Mouse (Mus musculus): ENCODE data around the gene Pou2f2.

Pou2f2 gene

DNA sequence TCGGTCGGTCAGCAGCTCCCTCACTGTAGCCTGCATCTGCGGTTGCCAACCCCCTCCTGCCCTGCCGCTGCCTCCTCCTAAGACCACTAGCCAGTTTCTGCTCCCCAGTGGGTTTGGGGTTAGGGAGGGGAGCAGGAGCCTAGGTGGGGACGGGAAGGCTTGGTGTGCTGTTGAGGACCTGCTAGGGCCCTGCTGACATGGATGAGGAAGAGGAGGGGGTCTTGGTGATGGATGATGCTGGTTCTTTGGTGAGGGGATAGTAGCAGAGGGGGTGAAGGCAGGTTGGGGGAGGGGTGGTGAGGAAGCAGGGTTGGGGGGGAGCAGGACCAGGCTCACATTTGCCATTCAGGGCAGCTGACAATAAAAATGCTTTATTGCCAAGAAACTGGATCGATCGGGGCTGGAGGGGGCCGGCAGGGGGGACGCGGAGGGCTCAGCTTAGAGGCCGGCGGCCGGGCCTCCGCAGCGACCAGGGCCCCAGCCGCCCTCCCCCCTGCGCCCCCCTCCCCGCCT is 29.3 kb downstream of the Pou2f2 start:
- DNase-seq (ENCODE audit: low read depth, low spot score), result no peak

DNA sequence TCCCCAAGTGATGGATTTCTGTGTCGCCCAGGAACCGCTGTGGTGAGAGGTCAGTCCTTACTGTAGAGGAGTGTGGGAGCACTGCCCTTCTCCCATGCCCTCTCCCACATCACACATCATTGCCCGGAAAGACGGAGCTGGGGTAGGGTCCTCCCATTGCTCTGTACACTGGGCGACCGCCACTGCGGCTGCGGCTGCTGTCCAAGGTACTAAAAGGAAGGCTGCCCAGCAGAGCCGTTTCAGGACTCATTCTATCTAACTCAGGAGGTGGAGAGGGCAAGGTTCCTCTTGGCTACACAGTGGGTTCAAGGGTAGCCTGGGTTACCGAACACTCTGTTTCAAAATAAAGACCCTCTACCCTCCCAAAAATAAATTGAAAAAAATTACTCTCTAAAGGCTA is 33.6 kb downstream of the Pou2f2 start:
- DNase-seq (ENCODE audit: low read depth, low spot score), result peak; percentile 25

DNA sequence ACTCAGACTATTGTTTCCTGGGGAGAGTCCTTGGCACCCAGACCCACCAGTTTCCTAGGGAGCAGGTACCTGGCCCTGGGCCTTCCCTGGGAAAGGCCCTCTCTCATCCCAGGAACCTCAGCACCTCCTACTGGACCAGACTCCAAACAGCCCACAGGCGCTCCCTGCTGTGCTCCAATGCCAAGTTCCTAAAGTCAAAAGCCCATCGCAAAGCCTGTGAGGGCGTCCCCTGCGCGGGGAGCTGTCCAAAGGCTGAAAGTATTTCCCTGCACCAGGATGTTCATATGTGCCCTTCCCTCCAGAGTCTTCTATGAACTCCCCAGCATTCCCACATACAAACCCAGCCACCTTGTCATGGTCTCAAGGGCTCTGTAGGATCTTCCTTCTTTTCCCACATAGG is 37.8 kb downstream of the Pou2f2 start:
- DNase-seq (ENCODE audit: low read depth, low spot score), result peak; percentile 82

DNA sequence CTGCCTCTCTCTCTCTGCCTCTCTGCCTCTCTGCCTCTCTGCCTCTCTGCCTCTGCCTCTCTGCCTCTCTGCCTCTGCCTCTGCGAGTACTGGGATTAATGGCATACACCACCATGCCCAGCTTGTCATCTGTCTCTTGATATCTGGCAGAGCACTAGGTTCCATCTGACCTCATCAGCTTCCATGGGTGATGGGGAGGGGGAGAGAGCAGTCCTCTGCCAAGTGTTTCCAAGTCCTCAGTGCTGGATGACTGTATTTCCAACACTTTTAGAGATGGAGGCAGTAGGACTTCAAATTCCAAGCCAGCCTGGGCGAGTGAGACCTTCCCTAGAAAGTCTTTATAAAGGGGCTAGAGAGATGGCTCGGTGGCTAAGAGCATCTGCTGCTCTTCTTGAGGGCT is 42.0 kb downstream of the Pou2f2 start:
- no peak for DNase-seq (ENCODE audit: low read depth, low spot score)

DNA sequence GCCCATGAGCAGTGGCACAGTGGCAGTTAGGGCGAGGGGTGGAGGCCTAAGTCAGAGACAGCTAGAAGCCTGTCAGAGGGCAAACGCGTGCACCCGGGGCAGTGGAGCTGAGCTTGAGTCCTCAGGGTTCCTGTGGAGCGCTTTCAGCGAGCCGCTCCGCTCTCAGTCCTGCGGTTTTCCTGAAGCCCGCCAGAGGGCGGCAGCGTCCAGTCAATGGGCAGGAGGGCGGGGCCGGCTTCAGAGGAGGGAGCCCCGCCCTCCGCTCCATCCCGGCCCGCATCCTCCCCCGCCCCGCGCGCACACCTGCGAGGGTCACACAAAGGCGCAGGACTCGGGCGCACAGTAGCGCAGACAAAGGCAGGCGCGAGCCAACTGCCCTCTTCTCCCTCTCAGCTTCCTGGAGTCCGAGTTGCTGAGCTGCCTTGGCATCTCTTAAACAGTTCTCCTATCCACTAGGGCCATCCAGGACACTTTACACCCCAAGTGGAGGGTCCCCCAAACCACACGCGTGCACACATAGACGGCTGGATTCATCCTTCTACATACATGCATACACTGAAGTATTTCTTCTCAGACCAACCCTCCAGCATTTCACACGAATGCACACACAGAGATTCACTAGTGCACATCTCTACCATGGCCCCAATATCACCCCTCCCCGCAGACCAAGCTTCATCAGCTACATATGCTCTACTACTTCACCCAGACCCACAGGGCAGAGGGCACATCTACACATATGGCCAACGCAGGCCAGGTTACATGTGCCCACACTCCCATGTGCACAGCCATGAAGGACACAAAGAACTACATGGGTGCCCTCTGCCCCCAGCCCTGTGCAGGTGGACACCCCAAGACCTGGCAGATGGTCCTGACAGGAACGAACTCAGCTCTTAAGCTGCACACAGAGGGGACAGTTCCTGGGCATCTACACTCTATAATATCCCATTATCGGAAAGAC is 46.2 kb downstream of the Pou2f2 start:
- DNase-seq (ENCODE audit: low read depth, low spot score), result peak; percentile 88

DNA sequence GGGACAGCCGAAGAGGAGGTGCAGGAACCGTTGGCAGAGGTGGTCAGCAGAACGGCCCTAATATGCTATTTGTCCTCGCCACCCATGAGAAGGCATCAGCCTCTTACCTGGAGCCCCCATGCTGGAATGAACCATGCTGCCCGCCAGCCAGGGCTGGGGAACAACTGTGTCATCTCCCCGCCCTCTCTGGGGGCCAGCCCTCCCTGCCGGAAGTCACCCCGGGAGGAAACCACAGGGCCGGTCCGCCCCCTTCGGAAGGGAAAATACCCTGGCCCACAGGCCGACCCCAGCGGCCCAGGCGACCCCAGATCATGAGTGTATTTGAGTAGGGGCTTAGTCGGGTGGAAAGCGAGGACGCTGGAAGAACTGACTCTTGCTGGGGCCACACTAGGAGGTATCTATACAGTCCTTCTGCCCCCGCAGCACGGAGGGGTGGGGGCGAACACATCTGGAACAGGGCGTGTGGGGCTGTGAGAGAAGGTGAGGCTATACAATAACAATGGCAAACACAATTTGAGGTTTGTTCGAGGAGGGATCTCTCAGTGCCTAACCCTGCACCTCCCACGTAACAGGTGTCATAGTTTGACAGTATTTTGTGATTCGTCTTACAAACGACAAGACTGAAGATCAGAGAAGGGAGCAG is 47.1 kb downstream of the Pou2f2 start:
- no peak for DNase-seq (ENCODE audit: low read depth, low spot score)

DNA sequence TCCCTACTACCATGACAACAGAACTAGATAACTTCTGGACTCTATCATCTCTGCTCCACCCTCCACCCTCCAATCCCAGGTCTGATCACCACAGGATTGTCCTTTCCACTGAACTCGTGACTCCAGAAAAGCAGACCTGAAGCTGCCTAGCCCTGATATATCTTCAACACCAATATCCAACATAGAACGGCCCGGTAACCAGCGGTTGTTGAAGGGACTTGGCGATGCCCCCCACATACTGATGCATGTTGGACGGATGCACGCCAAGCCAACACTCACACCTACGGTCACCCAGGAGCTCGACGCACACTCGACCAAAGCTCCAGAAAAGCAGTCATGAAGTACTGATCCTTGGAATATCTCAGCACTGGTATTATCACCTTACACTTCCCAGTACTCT is 48.3 kb downstream of the Pou2f2 start:
- DNase-seq (ENCODE audit: low read depth, low spot score), result no peak

DNA sequence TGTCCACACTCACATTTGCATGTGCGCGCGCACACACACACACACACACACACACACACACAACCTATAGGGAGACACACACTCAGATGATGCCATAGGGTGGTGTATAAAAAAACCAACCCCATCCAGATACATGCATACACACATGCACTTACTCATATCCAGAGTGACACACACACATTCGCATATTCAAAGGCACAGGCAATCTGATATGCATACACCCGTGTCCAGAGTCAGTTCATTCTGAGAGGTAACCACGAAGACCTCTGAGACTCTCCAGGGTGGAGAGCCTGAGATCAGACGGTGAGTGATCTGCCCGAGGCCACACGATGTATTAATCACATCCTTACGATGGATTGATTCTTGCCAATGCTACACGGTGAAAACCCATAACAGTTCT is 49.0 kb downstream of the Pou2f2 start:
- no peak for DNase-seq (ENCODE audit: low read depth, low spot score)

DNA sequence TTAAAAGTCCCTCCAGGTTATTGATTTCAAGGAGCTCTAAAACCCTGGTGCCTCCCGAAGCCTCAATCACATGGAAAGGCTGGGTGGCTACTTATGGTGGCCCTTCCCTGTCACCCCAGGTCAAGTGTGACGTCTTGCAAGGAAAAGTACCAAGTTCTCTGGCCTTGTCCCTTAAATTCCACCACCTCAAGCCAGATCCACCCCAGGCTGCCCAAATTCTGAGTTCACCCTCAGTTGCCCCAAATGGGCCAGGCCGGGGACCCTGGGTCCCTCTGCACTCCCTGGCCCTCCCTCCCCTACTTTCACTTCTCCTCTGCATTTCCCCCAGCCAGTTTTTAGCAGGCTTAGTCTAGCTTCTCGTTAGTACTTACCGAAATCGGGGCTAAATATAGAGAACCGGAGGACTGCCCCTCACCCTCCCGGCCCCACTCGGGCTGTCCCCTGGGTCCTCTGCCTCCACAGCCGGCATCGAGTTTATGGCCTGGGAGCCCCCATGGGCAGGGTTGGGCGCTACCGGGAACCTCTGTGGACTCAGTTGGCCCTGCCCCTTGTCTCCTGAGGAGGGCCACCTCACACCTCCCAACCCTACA is 50.0 kb downstream of the Pou2f2 start:
- no peak for DNase-seq (ENCODE audit: low read depth, low spot score)

DNA sequence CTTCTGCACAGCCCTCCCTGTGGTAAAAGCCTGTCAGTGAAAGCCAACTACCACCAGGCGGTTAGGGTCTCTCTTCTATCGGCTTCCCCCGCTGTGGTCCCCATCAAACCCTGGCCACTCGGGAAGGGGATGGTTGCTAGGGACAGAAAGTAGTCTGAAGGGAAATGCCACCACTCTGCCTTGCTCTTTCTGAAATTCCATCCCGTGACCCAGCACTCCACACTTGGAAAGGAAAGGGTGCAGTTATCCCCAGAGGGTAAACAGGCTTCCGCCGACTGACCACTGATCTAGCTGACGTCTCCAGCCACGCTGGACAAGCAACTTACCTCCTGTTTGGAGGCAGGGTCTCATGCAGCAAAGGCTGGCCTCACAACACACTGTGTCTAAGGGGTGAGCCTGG is 51.6 kb downstream of the Pou2f2 start:
- no peak for DNase-seq (ENCODE audit: low read depth, low spot score)

DNA sequence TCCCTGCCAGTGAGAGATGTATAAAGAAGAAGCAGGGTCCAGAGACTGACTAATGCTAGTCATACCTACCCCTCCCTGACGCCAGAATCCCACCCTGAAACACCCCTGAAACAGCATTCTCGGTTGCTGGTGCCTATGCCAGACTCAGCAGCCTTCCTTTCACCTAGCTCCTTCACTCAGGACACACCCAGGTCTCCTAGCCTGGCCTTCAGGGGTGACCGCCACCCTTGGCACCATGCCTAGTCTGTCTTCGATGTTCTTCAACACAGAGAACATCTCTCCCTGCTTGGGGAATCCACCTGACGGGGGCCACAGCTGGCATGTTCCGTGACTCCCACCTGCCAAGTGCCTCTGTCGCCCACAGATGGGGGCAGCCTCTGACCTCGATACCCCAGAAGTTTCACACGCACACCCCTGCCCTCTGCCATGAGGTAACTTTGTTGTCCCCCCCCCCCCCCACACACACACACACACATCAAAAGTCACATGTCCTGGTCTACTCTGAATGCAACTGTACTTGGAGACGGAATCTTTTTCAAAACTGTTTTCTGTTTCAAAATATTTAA is 53.7 kb downstream of the Pou2f2 start:
- DNase-seq (ENCODE audit: low read depth, low spot score), result no peak

DNA sequence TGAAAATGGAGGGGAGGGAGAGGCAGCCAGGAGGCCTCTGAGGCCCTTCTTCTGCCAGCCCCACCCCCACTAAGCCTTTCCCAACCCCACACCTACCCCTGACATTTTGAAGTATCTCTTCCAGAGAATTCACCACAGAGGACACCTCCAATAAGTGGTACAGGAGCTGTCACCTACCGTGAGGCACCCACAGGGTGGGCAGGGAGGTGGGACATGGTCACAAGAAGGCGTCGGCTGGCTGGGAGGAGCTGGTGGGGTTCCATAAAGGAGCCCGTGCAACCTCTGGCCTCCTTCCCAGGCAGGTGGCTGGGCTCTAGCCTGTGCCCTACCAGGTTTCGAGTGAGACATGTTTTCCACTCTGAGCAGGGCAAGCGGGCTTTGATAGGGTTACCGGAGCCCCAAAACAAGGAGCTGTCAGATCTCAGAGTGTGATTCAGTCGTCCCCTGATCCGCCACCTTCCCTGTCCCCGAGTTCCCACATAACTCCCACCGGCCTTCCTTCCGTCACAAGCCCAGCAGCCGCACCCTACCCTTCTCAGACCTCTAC is 58.2 kb downstream of the Pou2f2 start:
- DNase-seq (ENCODE audit: low read depth, low spot score), result no peak

DNA sequence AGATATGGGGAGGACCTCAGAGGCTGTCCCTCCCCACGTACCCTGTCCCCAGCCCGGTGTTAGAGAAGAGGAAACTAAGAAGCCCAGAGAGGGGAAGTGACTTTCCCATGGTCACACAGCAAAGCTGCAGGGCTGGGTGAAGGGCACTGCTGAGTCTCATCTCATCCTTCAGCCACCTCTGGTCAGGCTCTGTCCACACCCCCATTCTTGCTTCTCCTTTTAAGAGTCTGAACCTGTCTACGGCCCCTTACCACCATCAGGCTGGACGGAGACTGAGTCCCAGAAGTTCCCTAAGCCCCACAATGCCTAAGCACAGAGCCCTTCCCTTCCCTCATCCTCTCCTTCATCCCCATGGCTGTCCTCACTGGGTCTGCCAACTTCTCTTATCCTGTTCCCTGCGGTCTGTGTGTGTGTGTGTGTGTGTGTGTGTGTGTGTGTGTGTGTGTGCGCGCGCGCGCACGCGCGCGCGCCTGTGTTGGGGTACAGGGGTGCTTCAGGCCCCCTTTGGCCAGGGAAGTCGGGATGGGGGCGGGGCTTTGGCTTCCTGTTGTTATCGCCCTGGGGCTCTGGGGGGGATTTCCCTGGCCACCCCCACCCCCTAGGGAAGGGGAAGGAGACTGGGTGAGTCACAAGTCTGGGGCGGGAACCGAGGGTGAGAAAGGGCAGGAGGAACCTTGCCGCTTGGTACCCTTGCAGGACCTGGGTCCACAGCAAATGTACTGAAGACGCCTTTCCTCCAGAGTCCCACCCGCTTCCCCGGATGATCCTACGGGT is 59.3 kb downstream of the Pou2f2 start:
- no peak for DNase-seq (ENCODE audit: low read depth, low spot score)

DNA sequence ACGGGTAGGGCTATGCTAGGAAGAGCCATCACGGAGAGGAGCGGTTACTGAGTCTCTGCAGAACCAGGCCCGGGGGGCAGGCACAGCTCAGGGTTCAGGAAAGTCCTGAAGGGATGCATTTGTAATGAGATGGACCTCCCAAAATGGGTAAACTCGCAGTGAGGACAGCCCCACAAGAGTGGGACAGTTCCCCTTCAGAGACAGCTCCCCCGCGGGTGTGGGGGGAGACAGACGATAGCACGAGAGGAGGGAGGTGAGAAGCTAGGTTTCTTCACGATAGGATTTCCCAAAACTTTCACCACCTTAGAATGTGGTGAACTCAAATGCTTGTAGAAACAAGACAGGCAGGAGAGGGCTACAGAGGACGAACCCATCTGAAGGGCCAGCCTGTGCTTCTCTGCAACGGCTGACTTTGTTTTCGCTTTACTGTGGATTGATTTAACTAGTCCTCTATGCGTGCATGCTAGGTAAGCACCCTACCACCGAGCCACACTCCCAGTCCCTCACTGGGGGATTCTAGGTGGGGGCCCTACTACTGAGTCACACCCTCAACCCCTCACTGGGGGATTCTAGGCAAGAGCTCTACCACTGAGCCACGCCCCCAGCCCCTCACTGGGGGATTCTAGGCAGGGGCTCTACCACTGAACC is 66.4 kb downstream of the Pou2f2 start:
- DNase-seq (ENCODE audit: low read depth, low spot score), result no peak

DNA sequence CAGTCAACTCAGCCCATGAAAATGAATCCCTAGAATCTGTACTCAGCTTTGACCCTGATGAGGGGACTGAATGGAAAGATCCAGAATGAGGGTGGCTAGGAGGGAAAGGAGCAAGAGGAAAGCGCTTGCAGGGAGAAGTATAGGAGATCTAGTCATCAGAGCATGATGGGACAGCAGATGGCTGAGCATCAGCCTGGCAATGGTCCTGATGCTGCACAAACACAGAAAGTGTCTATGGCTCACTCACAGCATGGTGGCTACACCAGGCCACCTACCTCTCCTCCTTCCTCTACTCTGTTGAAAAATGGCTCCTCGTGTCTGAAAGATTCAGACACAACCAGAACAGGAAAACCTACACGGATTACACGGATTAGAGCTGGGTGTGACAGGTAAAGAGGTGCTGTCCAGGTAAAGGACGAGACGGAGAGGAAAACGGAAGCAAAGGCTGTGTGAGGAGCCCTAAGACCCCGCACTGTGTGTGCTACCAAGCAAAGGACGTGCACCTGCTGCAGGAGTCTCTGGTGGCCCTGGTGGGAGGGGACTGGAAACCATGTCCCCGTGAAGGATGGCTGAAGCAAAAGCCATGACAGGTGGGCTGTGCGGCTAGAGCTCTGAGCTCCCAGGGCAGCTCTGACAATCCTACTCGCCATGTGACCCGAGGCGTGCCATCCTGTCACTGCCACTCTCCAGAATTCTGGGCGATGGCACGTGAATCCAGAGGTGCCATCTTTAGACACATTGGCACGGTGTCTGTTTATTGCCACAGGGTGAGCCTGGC is 67.2 kb downstream of the Pou2f2 start:
- no peak for DNase-seq (ENCODE audit: low read depth, low spot score)

DNA sequence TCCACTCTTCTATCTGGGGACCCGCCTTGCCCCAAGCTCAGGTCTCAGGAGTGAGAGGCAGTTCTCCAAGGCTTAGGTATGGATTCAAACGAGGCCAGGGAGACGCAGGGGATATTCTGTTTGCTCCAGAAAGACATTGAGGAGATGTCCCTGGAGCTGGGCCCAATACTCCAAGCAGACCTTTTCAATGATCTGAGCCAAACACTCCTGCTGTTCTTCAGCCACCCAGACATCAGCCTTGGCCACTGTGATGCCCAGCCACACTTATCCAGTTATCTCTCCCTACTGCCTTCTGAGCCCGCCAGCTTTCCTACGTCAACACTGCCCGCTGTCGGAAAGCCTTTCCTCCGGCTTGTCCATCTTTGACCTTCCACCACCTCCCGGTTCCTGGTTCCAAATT is 69.2 kb downstream of the Pou2f2 start:
- no peak for DNase-seq (ENCODE audit: low read depth, low spot score)

DNA sequence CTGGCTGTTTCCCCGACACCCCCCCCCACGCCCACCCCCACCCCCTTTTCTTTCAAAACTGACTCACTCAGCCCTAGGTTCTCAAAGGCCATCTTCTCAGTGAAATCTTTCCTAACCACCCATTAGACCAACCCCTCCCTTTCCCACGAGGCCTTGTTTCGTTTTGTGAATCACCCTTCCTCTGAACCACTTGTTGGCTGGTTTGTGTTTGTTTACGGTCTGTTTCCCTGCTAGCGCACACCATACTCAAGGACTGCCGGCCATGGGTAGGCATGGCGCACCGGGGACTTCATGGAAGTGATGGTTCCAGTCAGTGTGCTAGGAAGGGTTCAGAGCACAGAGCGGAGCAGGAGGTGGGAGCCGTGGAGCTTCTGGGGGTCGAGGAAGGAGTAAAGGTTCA is 70.2 kb downstream of the Pou2f2 start:
- no peak for DNase-seq (ENCODE audit: low read depth, low spot score)

DNA sequence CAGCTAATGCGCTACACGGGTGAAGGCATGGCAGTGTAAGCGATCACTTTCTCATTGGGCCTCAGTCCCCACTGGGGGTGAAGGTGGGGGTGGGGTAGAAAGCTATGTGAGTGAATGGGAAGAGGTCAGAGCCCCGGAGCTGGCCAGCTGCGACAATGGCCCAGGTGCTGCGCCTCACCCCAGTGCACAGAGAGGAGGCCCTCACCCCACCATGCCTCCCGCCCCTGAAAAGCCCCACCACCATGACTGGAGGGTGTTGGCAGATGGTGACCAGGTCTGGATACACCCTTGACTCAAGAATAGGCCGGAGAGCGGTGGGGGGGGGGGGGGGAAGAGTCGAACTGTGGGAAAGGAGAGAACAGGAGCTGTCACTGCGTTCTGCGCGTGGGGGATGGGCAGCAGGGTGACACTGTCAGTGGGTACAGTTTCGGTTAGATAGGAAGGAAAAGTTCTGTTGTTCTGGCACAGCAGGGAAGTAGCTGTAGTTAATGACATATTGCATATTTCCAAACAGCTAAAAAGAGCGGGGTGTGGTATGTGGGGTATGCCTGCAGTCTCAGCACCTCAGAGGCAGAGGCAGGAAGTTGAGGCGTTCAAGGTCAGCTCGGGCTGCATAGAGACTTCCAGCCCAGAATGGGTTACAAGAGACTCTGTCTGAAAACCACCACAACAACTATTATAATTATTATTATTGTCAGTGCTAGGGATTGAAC is 72.6 kb downstream of the Pou2f2 start:
- DNase-seq (ENCODE audit: low read depth, low spot score), result peak; percentile 63
